Mouse (Mus musculus): Measurements from ENCODE around the gene Slc39a2. TPM values are rescaled to one million over a fixed set of nuclear protein-coding genes. Genes with fewer than 3 reads are reported as not detected.
A peak's percentile ranks its signal among the peaks of the same experiment; 100 is the strongest.

Slc39a2 gene
- polyA plus RNA-seq, 1 experiment, result 0.12 TPM

DNA sequence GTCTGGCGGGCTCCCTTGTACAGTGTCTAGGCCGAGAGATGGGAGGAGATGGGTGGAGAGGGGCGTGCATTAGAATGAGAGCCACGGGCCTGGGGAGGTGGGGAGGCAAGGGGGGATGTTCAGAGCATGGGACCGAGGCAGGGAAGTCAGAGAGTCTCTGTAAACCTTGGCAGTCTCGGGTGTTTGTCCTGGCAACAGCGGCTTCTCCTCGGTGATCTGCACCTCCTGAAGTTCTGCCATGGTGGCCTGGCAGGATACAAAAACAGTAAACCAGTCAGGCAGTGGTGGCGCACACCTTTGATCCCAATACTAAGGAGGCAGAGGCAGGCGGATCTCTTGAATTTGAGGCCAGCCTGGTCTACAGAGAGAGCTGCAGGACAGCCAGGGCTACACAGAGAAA lies 18.6 kb downstream of the Slc39a2 start:
- H3ac ChIP-seq (ENCODE audit: control insufficient read depth, insufficient read length), result no peak overlapping the region
- no peak for TF ChIP-seq MYOG (IDR thresholded peaks at IDR 0.05; ENCODE audit: control insufficient read depth in 1 of 3, insufficient read depth in 1 of 3, insufficient read length in 2 of 3, low read depth in 2 of 3)
- no peak for TF ChIP-seq E2F4 (IDR thresholded peaks at IDR 0.05; ENCODE audit: insufficient read depth)
- no peak for TF ChIP-seq TCF3 (IDR thresholded peaks at IDR 0.05; ENCODE audit: insufficient read length, low read depth)
- no peak for TF ChIP-seq USF1 (IDR thresholded peaks at IDR 0.05; ENCODE audit: low read depth)
- TF ChIP-seq SRF (IDR thresholded peaks at IDR 0.05; ENCODE audit: control insufficient read depth, insufficient read length, low read depth), result no peak
- TF ChIP-seq POLR2AphosphoS2 (IDR thresholded peaks at IDR 0.05; ENCODE audit: insufficient read length, low read depth), result no peak
- TF ChIP-seq MAX (IDR thresholded peaks at IDR 0.05; ENCODE audit: low read depth), result no peak
- no peak for TF ChIP-seq REST (IDR thresholded peaks at IDR 0.05; ENCODE audit: insufficient read depth, insufficient read length)
- no peak for TF ChIP-seq CEBPB (IDR thresholded peaks at IDR 0.05; ENCODE audit: insufficient read depth, poor library complexity, severe bottlenecking)
- TF ChIP-seq POLR2A (IDR thresholded peaks at IDR 0.05; ENCODE audit: insufficient read length, low read depth), result no peak
- no peak for TF ChIP-seq MYOD1 (IDR thresholded peaks at IDR 0.05; ENCODE audit: control insufficient read depth in 1 of 3, insufficient read length in 2 of 3, low read depth in 2 of 3)
- no peak for TF ChIP-seq TCF12 (IDR thresholded peaks at IDR 0.05; ENCODE audit: insufficient read depth, poor library complexity, severe bottlenecking)
- H3K4me2 ChIP-seq (ENCODE audit: low read depth), result no peak overlapping the region
- no peaks in the 10 kb centered on the region for H3K27me3 ChIP-seq (ENCODE audit: control insufficient read depth, insufficient read depth, insufficient read length)
- no peak overlapping the region for H3K4me3 ChIP-seq
- no peaks in the 10 kb centered on the region for H3K79me2 ChIP-seq (ENCODE audit: control insufficient read depth, insufficient read depth)
- H3K36me3 ChIP-seq (ENCODE audit: control insufficient read depth, insufficient read depth), result no peaks in the 10 kb centered on the region

DNA sequence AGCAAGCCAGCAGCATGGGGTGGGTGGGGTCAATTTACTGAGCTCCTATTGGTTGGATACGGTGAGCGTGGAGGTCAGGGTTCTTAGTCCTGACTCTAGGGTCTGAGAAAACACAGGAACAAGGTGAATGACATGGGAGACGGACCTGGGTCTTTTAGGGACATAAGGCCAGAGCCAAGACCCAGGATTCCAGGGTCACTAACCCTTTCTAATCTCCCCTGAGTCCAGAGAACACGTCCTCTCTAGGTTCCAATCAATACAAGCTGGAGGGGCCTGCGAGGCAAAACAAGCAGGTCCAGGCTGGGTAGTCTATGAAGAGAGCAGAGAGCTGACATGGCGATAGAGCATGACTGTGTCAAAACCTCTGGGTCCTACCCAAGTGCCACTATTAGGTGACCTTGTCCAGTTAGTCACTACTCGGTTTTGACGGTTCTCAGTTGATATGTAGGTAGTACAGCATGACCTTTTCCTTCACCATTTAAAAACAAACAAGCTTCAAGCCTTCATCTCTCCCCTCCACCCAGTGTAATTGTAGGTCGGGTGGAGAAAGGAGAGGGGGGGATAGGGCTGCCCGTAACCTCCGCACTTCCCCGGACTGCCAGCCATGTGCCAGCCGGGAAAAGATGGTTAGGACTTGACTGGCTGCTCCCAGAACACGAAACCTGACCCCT lies 19.8 kb downstream of the Slc39a2 start:
- Histone ChIP-seq H3K4me2 (ENCODE audit: low read depth) (peak overlapping the region; percentile 87), H3K27me3 (ENCODE audit: control insufficient read depth, insufficient read depth, insufficient read length) (no peaks in the 10 kb centered on the region), H3K4me3 (peak overlapping the region; percentile 29), H3K36me3 (ENCODE audit: control insufficient read depth, insufficient read depth) (no peaks in the 10 kb centered on the region), H3ac (ENCODE audit: control insufficient read depth, insufficient read length) (peak overlapping the region; percentile 43), H3K79me2 (ENCODE audit: control insufficient read depth, insufficient read depth) (no peaks in the 10 kb centered on the region)
- TF ChIP-seq E2F4 (IDR thresholded peaks at IDR 0.05; ENCODE audit: insufficient read depth) (no peak), SRF (IDR thresholded peaks at IDR 0.05; ENCODE audit: control insufficient read depth, insufficient read length, low read depth) (no peak), MYOD1 (IDR thresholded peaks at IDR 0.05; ENCODE audit: control insufficient read depth in 1 of 3, insufficient read length in 2 of 3, low read depth in 2 of 3) (no peak), TCF12 (IDR thresholded peaks at IDR 0.05; ENCODE audit: insufficient read depth, poor library complexity, severe bottlenecking) (no peak), CEBPB (IDR thresholded peaks at IDR 0.05; ENCODE audit: insufficient read depth, poor library complexity, severe bottlenecking) (no peak), POLR2A (IDR thresholded peaks at IDR 0.05; ENCODE audit: insufficient read length, low read depth) (no peak), USF1 (IDR thresholded peaks at IDR 0.05; ENCODE audit: low read depth) (no peak), REST (IDR thresholded peaks at IDR 0.05; ENCODE audit: insufficient read depth, insufficient read length) (no peak), MAX (IDR thresholded peaks at IDR 0.05; ENCODE audit: low read depth) (no peak), MYOG (IDR thresholded peaks at IDR 0.05; ENCODE audit: control insufficient read depth in 1 of 3, insufficient read depth in 1 of 3, insufficient read length in 2 of 3, low read depth in 2 of 3) (no peak), TCF3 (IDR thresholded peaks at IDR 0.05; ENCODE audit: insufficient read length, low read depth) (no peak), POLR2AphosphoS2 (IDR thresholded peaks at IDR 0.05; ENCODE audit: insufficient read length, low read depth) (no peak)

DNA sequence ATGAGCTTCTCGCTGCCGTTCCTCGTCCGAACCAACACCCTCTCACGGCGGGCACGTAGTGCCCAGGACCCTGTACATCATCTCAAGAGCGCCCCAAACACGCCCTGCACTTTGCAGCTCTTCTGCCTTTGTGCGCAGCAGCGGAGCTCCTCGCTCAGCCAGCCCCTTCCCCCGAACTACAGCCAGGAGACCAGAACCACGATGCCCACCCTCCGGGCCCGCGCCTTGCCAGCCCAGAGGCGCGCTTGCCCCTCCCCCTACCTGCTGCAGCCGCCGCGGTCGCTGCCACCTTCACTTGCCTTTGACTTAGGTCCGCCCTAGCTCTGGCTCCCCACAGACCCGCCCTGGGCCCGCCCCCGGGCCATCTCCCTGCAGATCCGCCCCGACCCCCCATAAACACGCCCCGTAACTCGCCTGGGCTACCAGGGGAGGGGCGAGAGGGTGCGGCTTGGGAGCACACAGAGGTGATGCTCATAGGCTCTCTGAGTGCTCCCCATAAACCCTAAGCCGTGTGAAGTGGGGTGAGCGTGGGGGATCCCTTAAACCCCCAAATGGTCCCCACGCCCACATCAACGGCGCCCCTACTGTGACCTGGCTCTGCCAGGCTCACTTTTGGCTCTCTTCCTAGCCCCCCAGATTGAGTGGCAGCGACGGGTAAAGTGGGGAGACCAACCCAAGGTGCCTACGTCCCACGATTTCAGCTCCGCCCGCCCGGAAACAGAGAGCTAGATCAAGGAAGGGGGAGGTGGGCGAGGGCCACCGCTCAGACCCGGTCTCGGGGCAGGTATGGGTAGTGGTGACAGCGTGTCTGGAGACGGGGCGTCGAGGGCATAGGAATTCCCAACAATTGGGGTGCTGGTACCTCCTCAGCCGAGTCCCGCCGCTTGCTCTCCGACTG lies 20.6 kb downstream of the Slc39a2 start:
- Histone ChIP-seq H3K4me2 (ENCODE audit: low read depth) (peak overlapping the region; percentile 87), H3K36me3 (ENCODE audit: control insufficient read depth, insufficient read depth) (no peaks in the 10 kb centered on the region), H3K79me2 (ENCODE audit: control insufficient read depth, insufficient read depth) (no peaks in the 10 kb centered on the region), H3K4me3 (peak overlapping the region; percentile 29), H3K27me3 (ENCODE audit: control insufficient read depth, insufficient read depth, insufficient read length) (no peaks in the 10 kb centered on the region), H3ac (ENCODE audit: control insufficient read depth, insufficient read length) (peak overlapping the region; percentile 43)
- TF ChIP-seq POLR2A (IDR thresholded peaks at IDR 0.05; ENCODE audit: insufficient read length, low read depth), result peak; percentile 35
- no peak for TF ChIP-seq E2F4 (IDR thresholded peaks at IDR 0.05; ENCODE audit: insufficient read depth)
- TF ChIP-seq MAX (IDR thresholded peaks at IDR 0.05; ENCODE audit: low read depth), result no peak
- TF ChIP-seq MYOG (IDR thresholded peaks at IDR 0.05; ENCODE audit: control insufficient read depth in 1 of 3, insufficient read depth in 1 of 3, insufficient read length in 2 of 3, low read depth in 2 of 3), result no peak
- TF ChIP-seq REST (IDR thresholded peaks at IDR 0.05; ENCODE audit: insufficient read depth, insufficient read length), result no peak
- TF ChIP-seq TCF3 (IDR thresholded peaks at IDR 0.05; ENCODE audit: insufficient read length, low read depth), result no peak
- TF ChIP-seq TCF12 (IDR thresholded peaks at IDR 0.05; ENCODE audit: insufficient read depth, poor library complexity, severe bottlenecking), result no peak
- TF ChIP-seq POLR2AphosphoS2 (IDR thresholded peaks at IDR 0.05; ENCODE audit: insufficient read length, low read depth), result no peak

DNA sequence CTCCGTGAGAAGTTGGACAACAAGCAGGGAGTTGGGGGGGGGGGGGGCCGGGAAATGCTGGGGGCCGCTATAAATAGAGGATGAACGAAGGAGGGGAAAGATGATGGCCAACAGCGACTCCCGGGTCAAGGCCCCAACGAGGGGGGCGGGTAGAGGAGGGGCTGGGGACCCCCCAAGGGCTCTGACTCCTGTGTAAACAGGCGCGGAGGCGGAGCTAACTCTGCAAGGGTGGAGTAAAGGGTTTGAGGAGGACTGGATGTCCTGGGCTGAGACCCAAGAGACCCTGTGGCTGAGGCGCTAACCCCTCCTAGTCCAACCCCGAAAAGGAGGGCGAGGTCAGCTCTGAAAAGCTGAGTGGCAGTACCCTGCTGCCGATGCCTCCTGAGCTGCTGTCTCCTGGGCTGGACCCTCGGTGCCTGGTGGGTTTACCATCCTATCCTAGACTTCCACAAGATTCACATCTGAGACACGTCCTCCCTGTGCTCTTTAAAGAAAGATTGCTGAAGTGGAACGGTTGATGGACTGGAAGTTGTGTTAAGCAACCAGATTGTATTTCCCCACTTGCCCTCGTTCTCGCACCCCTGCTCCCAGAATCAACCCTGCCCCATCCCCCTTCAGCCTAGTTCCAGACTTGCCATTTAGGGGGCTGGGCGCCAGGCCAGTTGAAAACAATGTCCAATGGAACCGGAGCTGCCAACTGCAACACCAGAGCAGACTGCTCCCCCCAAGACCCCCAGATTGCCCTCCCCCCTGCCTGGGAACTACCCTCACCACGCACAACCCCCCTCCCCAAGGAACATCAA lies 21.5 kb downstream of the Slc39a2 start, which contains the start of gene Ndrg2:
Gene Ndrg2 (minus strand): TSS at position 199 of the 803 bp plus-strand sequence.
- H3K27me3 ChIP-seq (ENCODE audit: control insufficient read depth, insufficient read depth, insufficient read length), result no peaks in the 10 kb centered on the region
- TF ChIP-seq MYOG (IDR thresholded peaks at IDR 0.05; ENCODE audit: control insufficient read depth in 1 of 3, insufficient read depth in 1 of 3, insufficient read length in 2 of 3, low read depth in 2 of 3) (no peak), E2F4 (IDR thresholded peaks at IDR 0.05; ENCODE audit: insufficient read depth) (no peak), POLR2AphosphoS2 (IDR thresholded peaks at IDR 0.05; ENCODE audit: insufficient read length, low read depth) (no peak), CEBPB (IDR thresholded peaks at IDR 0.05; ENCODE audit: insufficient read depth, poor library complexity, severe bottlenecking) (no peak), SRF (IDR thresholded peaks at IDR 0.05; ENCODE audit: control insufficient read depth, insufficient read length, low read depth) (no peak), MYOD1 (IDR thresholded peaks at IDR 0.05; ENCODE audit: control insufficient read depth in 1 of 3, insufficient read length in 2 of 3, low read depth in 2 of 3) (no peak), MAX (IDR thresholded peaks at IDR 0.05; ENCODE audit: low read depth) (no peak), POLR2A (IDR thresholded peaks at IDR 0.05; ENCODE audit: insufficient read length, low read depth) (no peak)
- no peaks in the 10 kb centered on the region for H3K36me3 ChIP-seq (ENCODE audit: control insufficient read depth, insufficient read depth)
- peak within 1 kb of the TSS; percentile 87 for H3K4me2 ChIP-seq (ENCODE audit: low read depth)
- H3ac ChIP-seq (ENCODE audit: control insufficient read depth, insufficient read length), result peak within 1 kb of the TSS; percentile 43
- no peaks in the 10 kb centered on the region for H3K79me2 ChIP-seq (ENCODE audit: control insufficient read depth, insufficient read depth)
- H3K4me3 ChIP-seq, result peak within 1 kb of the TSS; percentile 29
